Mouse (Mus musculus) spleen, embryonic (tissue): ENCODE data around the gene Ssbp3.

ENCODE experiments used
- CTCF ChIA-PET: fragments of 350-600 bp; sonication (Branson Sonifier 250); formaldehyde crosslinking; loops from one replicate; lab custom pipeline; 2022; lab: Charles Lee

Gene Ssbp3

GRCm38 (mm10) chr4:106905898-106906297 lies 4.6 kb upstream of the Ssbp3 start:
- CTCF ChIA-PET: interaction anchor here (0.7 kb wide), 1 partner anchor 66 kb away, joined by 5 read pairs; no protein-coding TSS in a partner anchor

- CTCF ChIA-PET: interaction anchor here (0.6 kb wide), 2 partner anchors 73 to 255 kb away, joined by 3 to 5 read pairs; no protein-coding TSS in a partner anchor
Observed at GRCm38 (mm10) chr4:106907701-106908425, 2.6 kb upstream of the Ssbp3 start.

- CTCF ChIA-PET: interaction anchor here (0.7 kb wide), 1 partner anchor 185 kb away, joined by 5 read pairs; no protein-coding TSS in a partner anchor
Observed at GRCm38 (mm10) chr4:106908426-106908809, 2.1 kb upstream of the Ssbp3 start.

- CTCF ChIA-PET: interaction anchor here (0.6 to 1.0 kb wide), 5 partner anchors 68 to 404 kb away, joined by 3 to 5 read pairs (median 3); no protein-coding TSS in a partner anchor
Observed at GRCm38 (mm10) chr4:106908950-106909751, 1.4 kb upstream of the Ssbp3 start.

GRCm38 (mm10) chr4:106909797-106910196 lies 704 bp upstream of the Ssbp3 start:
- CTCF ChIA-PET: interaction anchor here (0.6 to 1.0 kb wide), 3 partner anchors 68 to 404 kb away, joined by 3 read pairs; no protein-coding TSS in a partner anchor

- CTCF ChIA-PET: no interaction called here
Observed at GRCm38 (mm10) chr4:106911246-106911801, 823 bp downstream of the Ssbp3 start.

- CTCF ChIA-PET: no interaction called here
Observed at GRCm38 (mm10) chr4:106911951-106912688, 1.6 kb downstream of the Ssbp3 start.

GRCm38 (mm10) chr4:106912689-106913041 lies 2.2 kb downstream of the Ssbp3 start:
- CTCF ChIA-PET: no interaction called here

GRCm38 (mm10) chr4:106913411-106914049 lies 3.0 kb downstream of the Ssbp3 start:
- CTCF ChIA-PET: no interaction called here

- CTCF ChIA-PET: no interaction called here
Observed at GRCm38 (mm10) chr4:106915265-106915664, 4.8 kb downstream of the Ssbp3 start.

GRCm38 (mm10) chr4:106918263-106918662 lies 7.8 kb downstream of the Ssbp3 start:
- CTCF ChIA-PET: interaction anchor here (0.6 kb wide), 1 partner anchor 113 kb away, joined by 7 read pairs; the partner anchor contains the start of gene Acot11

- CTCF ChIA-PET: no interaction called here
Observed at GRCm38 (mm10) chr4:106920119-106920518, 9.6 kb downstream of the Ssbp3 start.

GRCm38 (mm10) chr4:106921375-106922336 lies 11.2 kb downstream of the Ssbp3 start:
- CTCF ChIA-PET: no interaction called here

- CTCF ChIA-PET: interaction anchor here (0.6 kb wide), 1 partner anchor 38 kb away, joined by 6 read pairs; no protein-coding TSS in a partner anchor
Observed at GRCm38 (mm10) chr4:106922919-106923318, 12.4 kb downstream of the Ssbp3 start.

GRCm38 (mm10) chr4:106924175-106924574 lies 13.7 kb downstream of the Ssbp3 start:
- CTCF ChIA-PET: no interaction called here

GRCm38 (mm10) chr4:106924888-106925287 lies 14.4 kb downstream of the Ssbp3 start:
- CTCF ChIA-PET: no interaction called here

- CTCF ChIA-PET: no interaction called here
Observed at GRCm38 (mm10) chr4:106926401-106926800, 15.9 kb downstream of the Ssbp3 start.

GRCm38 (mm10) chr4:106927034-106927433 lies 16.5 kb downstream of the Ssbp3 start:
- CTCF ChIA-PET: no interaction called here

GRCm38 (mm10) chr4:106928961-106929360 lies 18.5 kb downstream of the Ssbp3 start:
- CTCF ChIA-PET: no interaction called here

- CTCF ChIA-PET: no interaction called here
Observed at GRCm38 (mm10) chr4:106932583-106932982, 22.1 kb downstream of the Ssbp3 start.
